Mouse (Mus musculus) layer of hippocampus, adult 2 months (tissue): ENCODE data around the gene Tas2r135. TPM values are rescaled to one million over a fixed set of nuclear protein-coding genes. Genes with fewer than 3 reads are reported as not detected.

ENCODE experiments used
- DNase-seq, 2 experiments: peaks; one replicate each; pipeline ENCODE4 v3.0.0; 2022; ENCODE audit warnings: low spot score in 2 of 2
- H3K27ac ChIP-seq: fragments of 200-600 bp; 2 replicates; pipeline ENCODE4 v1.8.1; 2022
- H3K4me3 ChIP-seq: fragments of 200-600 bp; 2 replicates; pipeline ENCODE4 v1.8.1; 2022; ENCODE audit warnings: mild to moderate bottlenecking
- CTCF ChIP-seq: fragments of 200-600 bp; conservative IDR thresholded peaks from 2 replicates; pipeline ENCODE4 v1.8.1; 2022; ENCODE audit warnings: antibody characterized with exemption, mild to moderate bottlenecking, moderate library complexity
- long read RNA-seq, 2 experiments: library from polyadenylated mRNA; stranded (forward); transcript quantifications; one replicate each; pipeline ENCODE4 v2.0.0; 2021; ENCODE audit warnings: borderline mapping rate in 2 of 2
- total RNA-seq, 2 experiments: library from RNA; stranded (reverse); gene quantifications; 2 replicates each; pipeline ENCODE4 v1.2.3; 2021

Tas2r135 gene
- total RNA-seq: not detected
- long read RNA-seq, experiment 1: 0 reads
- long read RNA-seq, experiment 2: 0 reads

GRCm38 (mm10) chr6:42405134-42405533 lies at the start of gene Tas2r135:
Gene Tas2r135 (plus strand): TSS chr6:42405434.
- no peak for TF ChIP-seq CTCF
- DNase-seq: no peak
- H3K4me3 ChIP-seq: no peak within 1 kb of the TSS

GRCm38 (mm10) chr6:42355794-42356600 lies 49.2 kb upstream of the Tas2r135 start:
- Histone ChIP-seq H3K27ac (no peak overlapping the region), H3K4me3 (no peak overlapping the region)
- TF ChIP-seq CTCF: no peak
- DNase-seq: no peak

More at GRCm38 (mm10) chr6:42405134-42405533, at the start of gene Tas2r135:
- H3K27ac ChIP-seq: no peak within 1 kb of the TSS

GRCm38 (mm10) chr6:42356913-42357312 lies 48.3 kb upstream of the Tas2r135 start:
- Histone ChIP-seq H3K27ac (no peak overlapping the region), H3K4me3 (no peak overlapping the region)
- no peak for TF ChIP-seq CTCF
- no peak for DNase-seq

- H3K27ac ChIP-seq: no peak overlapping the region
- no peak overlapping the region for H3K4me3 ChIP-seq
- TF ChIP-seq CTCF: no peak
- no peak for DNase-seq
Observed at GRCm38 (mm10) chr6:42357901-42358300, 47.3 kb upstream of the Tas2r135 start.

GRCm38 (mm10) chr6:42358901-42359300 lies 46.3 kb upstream of the Tas2r135 start:
- DNase-seq: no peak
- H3K27ac ChIP-seq: no peak overlapping the region
- TF ChIP-seq CTCF: no peak
- no peak overlapping the region for H3K4me3 ChIP-seq

- Histone ChIP-seq H3K27ac (no peak overlapping the region), H3K4me3 (no peak overlapping the region)
- no peak for TF ChIP-seq CTCF
- DNase-seq: no peak
Observed at GRCm38 (mm10) chr6:42359364-42360147, 45.7 kb upstream of the Tas2r135 start.

- Histone ChIP-seq H3K4me3 (no peak overlapping the region), H3K27ac (no peak overlapping the region)
- no peak for TF ChIP-seq CTCF
- DNase-seq: no peak
Observed at GRCm38 (mm10) chr6:42360231-42360840, 44.9 kb upstream of the Tas2r135 start.

GRCm38 (mm10) chr6:42361041-42361895 lies 44.0 kb upstream of the Tas2r135 start:
- DNase-seq: no peak
- no peak overlapping the region for H3K27ac ChIP-seq
- no peak for TF ChIP-seq CTCF
- no peak overlapping the region for H3K4me3 ChIP-seq

- TF ChIP-seq CTCF: no peak
- no peak overlapping the region for H3K4me3 ChIP-seq
- H3K27ac ChIP-seq: no peak overlapping the region
- DNase-seq: no peak
Observed at GRCm38 (mm10) chr6:42362074-42362473, 43.2 kb upstream of the Tas2r135 start.

- Histone ChIP-seq H3K27ac (no peak overlapping the region), H3K4me3 (no peak overlapping the region)
- no peak for DNase-seq
- no peak for TF ChIP-seq CTCF
Observed at GRCm38 (mm10) chr6:42362497-42362896, 42.7 kb upstream of the Tas2r135 start.

GRCm38 (mm10) chr6:42362974-42363373 lies 42.3 kb upstream of the Tas2r135 start:
- H3K27ac ChIP-seq: no peak overlapping the region
- H3K4me3 ChIP-seq: no peak overlapping the region
- no peak for DNase-seq
- no peak for TF ChIP-seq CTCF

GRCm38 (mm10) chr6:42364066-42364465 lies 41.2 kb upstream of the Tas2r135 start:
- no peak for TF ChIP-seq CTCF
- DNase-seq: no peak
- H3K4me3 ChIP-seq: no peak overlapping the region
- no peak overlapping the region for H3K27ac ChIP-seq

GRCm38 (mm10) chr6:42364607-42365006 lies 40.6 kb upstream of the Tas2r135 start:
- no peak for DNase-seq
- Histone ChIP-seq H3K4me3 (no peak overlapping the region), H3K27ac (no peak overlapping the region)
- no peak for TF ChIP-seq CTCF
